Mouse (Mus musculus) spleen, postnatal 4 days (tissue): ENCODE measurements around the gene Pdzrn4.

ENCODE experiments used
- DNase-seq, 2 experiments: peaks; one replicate each; pipeline ENCODE4 v3.0.0; 2022; ENCODE audit warnings: low spot score in 2 of 2

The Pdzrn4 gene

GRCm38 (mm10) chr15:92584357-92585138 is 187.9 kb downstream of the Pdzrn4 start:
- no peak for DNase-seq

DNA sequence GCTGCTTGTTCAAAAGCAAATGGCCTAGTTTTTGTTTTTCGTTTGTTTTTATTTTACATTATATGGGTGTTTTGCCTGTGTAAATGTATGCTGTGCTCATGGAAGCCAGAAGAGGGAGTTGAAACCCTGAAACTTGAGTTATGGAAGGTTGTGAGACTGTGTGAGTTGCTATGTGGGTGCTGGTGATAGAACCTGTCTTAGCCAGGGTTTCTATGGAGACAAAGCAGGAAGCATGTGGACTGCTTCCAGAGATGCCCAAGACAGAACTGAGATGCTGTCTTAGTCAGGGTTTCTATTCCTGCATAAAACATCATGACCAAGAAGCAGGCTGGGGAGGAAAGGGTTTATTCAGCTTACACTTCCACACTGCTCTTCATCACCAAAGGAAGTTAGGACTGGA is 190.8 kb downstream of the Pdzrn4 start:
- DNase-seq, result no peak

GRCm38 (mm10) chr15:92594721-92595120 is 198.0 kb downstream of the Pdzrn4 start:
- no peak for DNase-seq

GRCm38 (mm10) chr15:92597011-92597780 is 200.5 kb downstream of the Pdzrn4 start:
- DNase-seq, result no peak

DNA sequence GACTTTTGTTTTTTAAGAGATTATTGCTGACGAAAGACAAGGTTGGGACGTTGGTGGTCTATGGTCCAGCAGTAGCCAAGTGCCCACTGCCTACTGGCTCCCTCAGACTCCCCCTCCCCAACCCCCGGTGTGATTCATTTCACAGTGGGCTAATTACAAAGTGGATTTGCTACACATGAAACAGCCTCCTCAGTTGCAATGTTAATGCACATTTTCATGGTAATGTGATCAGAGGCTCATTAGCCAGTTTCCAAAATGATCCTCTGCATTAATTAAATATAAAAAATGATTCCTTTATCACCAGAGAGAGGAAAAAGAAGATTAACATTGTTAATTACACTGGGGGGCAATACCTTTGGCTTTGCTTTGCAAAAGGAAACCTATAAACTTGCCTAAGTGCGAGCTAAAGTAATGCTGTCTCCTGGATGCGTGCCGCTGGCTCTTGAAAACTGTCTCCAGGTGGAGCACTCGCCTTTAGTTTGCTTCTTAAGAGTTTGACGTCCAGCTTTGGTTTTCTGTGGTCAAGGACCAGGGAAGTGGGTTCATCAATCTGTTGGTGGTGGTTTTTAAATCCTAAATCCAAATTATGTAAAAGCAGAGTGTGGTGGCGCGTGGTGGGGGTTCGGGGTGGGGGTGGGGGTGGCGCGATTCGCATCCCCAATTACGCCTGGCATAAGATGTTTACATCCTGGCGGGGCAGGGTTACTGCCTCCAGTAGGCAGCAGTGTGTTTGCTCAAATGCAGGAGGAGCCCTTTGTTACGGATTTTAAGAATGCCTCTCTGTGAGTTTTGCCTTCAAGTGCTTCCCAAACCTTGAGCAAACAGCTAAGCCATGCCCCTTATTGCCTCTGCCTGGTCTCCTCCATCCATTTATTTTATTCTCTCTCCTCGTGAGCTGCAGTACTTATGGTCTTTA is 202.0 kb downstream of the Pdzrn4 start:
- DNase-seq, result no peak

GRCm38 (mm10) chr15:92599381-92599780 is 202.7 kb downstream of the Pdzrn4 start:
- no peak for DNase-seq

GRCm38 (mm10) chr15:92610866-92611265 is 214.2 kb downstream of the Pdzrn4 start:
- no peak for DNase-seq

- DNase-seq, result no peak
Observed at GRCm38 (mm10) chr15:92612386-92612785, 215.7 kb downstream of the Pdzrn4 start.

DNA sequence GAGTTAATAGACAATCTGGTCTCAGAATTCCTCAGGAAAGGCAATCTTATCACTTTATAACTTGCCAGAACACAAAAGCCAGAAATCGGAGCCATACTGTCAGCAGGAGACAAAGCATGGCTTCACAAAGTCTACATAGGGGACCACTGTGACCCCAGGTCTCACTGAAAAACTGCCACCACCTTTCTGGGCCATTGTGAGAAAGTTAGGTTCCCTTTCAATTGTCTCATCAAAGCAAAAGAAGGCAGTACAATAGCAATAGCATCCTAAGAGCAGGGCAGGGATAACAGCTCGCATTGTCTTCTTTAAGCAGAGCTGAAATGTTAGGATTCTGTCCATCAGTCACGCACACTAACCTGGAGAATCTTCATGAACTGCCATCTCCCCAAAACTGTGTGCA is 216.5 kb downstream of the Pdzrn4 start:
- DNase-seq, result no peak

DNA sequence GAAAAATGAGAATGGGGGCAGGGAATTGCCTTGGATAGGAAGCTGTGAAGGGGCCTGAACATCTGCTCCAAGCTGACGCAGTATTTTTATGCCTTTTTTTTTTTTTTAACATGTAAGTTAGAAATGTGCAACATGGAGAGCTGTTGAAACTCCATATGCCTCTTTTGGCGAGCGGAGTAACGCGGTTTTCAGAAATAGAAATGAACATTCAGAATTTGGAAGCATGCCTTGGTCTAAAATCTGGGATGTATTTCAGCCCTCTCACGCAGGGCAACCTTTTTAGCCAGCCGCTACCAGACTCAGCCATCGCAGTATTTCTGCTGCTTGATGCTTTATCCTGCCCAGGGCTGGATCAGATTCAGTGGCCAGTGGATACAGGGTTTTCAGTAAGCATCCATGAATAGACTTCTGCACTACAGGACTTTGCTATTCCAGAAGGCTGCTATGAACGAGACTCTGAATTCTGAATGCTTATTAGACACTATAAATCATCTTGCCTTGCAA is 225.1 kb downstream of the Pdzrn4 start:
- DNase-seq, result no peak

DNA sequence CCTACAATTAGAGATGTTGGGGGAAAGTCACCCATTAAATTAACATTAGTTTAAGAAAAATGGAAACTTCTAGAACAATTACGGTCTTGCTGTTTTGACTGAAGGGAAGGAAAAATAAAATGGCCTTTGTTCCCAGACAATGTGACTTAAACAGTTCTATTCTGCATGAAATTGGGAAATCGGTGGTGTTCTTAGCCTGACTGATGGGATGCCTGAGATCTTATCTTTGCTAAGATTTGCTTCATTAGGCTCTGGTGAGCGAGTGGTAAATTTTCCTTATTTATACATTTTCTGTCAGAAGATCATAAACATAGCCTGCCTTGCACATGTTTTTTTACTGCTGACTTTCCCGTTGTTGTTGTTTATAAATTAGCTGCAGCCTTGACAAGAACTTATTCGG is 225.6 kb downstream of the Pdzrn4 start:
- DNase-seq, result no peak

DNA sequence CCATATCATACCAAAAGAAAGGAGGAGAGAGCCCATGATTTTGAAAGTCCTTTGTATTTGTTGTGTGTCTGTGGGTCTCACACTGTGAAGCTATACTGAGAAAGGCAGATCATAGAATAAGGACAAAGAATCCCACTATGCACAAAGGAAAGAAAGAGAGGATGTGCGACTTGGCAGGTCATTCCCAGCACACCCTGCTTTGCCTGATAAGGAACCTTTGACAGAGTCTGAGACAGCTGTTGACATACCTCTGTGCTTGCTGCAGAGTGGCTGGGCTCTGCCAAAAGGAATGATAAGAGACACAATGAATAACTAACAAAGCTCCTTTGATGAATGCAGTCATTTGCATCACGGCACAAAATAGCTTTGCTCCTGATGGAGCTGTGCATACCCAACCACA is 232.5 kb downstream of the Pdzrn4 start:
- DNase-seq, result no peak

DNA sequence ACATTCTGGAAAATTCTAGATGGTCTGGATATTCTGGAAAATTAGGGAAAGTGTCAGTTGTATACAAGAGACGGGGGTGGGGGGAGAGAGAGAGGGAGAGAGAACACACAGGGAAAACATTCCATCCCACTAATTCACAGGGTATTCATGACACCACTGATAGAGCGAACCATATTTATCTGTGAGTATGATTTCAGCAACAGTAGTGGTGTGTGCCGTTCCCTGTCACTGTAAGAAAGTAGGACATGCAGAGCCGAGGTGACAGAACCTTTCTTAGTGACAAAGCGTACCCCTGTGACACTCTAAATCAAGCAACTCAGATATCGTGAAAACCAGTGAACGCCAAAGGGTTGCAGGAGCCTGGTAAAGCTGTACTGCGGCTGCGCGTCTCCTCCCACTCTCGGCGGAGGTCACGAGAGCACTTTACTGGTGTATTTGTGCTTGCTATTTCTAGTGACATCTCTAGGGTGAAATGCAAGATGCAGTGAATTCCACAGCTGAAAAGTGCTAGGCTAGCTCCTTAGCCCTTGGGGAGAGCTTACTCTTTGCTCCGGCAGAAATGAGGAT is 237.4 kb downstream of the Pdzrn4 start:
- no peak for DNase-seq

GRCm38 (mm10) chr15:92640212-92641082 is 243.8 kb downstream of the Pdzrn4 start:
- no peak for DNase-seq

GRCm38 (mm10) chr15:92671279-92672051 is 274.8 kb downstream of the Pdzrn4 start:
- DNase-seq, result no peak

- no peak for DNase-seq
Observed at GRCm38 (mm10) chr15:92676096-92676495, 279.4 kb downstream of the Pdzrn4 start.

DNA sequence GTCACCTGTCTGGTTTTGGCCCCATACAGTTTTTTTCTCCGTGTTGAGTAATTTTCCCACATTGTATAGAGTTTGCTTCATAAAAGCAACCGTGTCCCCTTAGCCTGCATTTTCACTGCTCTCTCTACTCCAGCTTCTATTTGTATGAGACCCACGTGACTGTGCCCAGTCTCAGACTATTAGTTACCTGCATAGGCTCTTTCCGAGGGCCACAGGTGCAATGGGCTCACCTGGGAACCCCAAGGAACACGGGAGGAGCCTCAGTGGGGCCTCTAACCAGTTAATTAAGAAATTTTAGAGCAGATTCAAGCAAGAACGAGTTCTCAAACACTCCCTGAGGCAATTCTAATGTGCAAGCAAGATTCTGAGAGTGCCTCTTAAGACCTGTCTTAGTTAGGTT is 281.7 kb downstream of the Pdzrn4 start:
- DNase-seq, result no peak

DNA sequence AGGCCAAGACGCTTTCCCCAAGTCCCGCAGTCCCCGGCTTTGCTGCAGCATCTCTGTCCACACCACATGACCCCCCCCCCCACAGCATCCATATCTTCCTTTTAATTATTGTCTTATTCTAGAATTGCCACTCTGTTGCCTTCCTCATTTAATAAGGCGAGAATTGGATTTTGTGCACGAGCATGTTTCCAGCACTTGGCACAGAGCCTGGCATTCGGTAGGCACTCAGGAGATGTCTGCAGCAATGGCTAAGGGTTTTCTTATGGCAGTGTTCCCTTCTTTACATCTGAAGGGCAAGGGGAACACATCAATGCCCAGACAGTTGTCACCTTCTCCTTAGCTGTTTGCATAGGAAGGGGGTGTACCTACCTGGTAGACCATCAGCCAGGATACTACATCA is 282.9 kb downstream of the Pdzrn4 start:
- DNase-seq, result no peak

- DNase-seq, result no peak
Observed at GRCm38 (mm10) chr15:92696276-92696956, 299.7 kb downstream of the Pdzrn4 start.
